Mouse (Mus musculus) stomach, postnatal 0 days (tissue): ENCODE results near the gene Gm20422. TPM values are rescaled to one million over a fixed set of nuclear protein-coding genes. Genes with fewer than 3 reads are reported as not detected.

Experiments
- ATAC-seq: fragments of 200-750 bp; cut with Nextera tagmentation; 2 replicates; pipeline ENCODE4 v1.8.0; 2017; ENCODE audit not compliant: low FRiP score, low TSS enrichment
- DNase-seq: peaks from one replicate; pipeline ENCODE4 v3.0.0-alpha.2; 2016; ENCODE audit warnings: low spot score
- H3K27ac ChIP-seq: fragments of 300-500 bp; sonication (generic); replicated peaks from 2 replicates; pipeline ENCODE4 v1.5.1; 2014; ENCODE audit warnings: mild to moderate bottlenecking, control low read depth
- H3K27me3 ChIP-seq: fragments of 300-500 bp; sonication (generic); 2 replicates; pipeline ENCODE4 v1.6.1; 2014; ENCODE audit warnings: low read length; ENCODE audit not compliant: control insufficient read depth, insufficient read depth
- H3K36me3 ChIP-seq: fragments of 300-500 bp; sonication (generic); 2 replicates; pipeline ENCODE4 v1.6.1; 2014; ENCODE audit warnings: low read length, mixed read lengths; ENCODE audit not compliant: control insufficient read depth, insufficient read depth
- H3K4me1 ChIP-seq: fragments of 300-500 bp; sonication (generic); replicated peaks from 2 replicates; pipeline ENCODE4 v1.6.1; 2014; ENCODE audit warnings: antibody characterized with exemption; ENCODE audit not compliant: control insufficient read depth, insufficient read depth
- H3K4me2 ChIP-seq: fragments of 300-500 bp; sonication (generic); replicated peaks from 2 replicates; pipeline ENCODE4 v1.6.1; 2014; ENCODE audit warnings: low read depth, mild to moderate bottlenecking, control low read depth, moderate library complexity
- H3K4me3 ChIP-seq: fragments of 300-500 bp; sonication (generic); 2 replicates; pipeline ENCODE4 v1.5.1; 2014; ENCODE audit warnings: low read depth, low read length, control low read depth
- H3K9ac ChIP-seq: fragments of 300-500 bp; sonication (generic); 2 replicates; pipeline ENCODE4 v1.6.1; 2014; ENCODE audit warnings: mild to moderate bottlenecking, low read length, control low read depth, mixed read lengths
- H3K9me3 ChIP-seq: fragments of 300-500 bp; sonication (generic); 2 replicates; pipeline ENCODE4 v1.6.1; 2016; ENCODE audit warnings: low read length; ENCODE audit not compliant: control insufficient read depth
- CTCF ChIP-seq: IDR thresholded peaks from 2 replicates; pipeline ENCODE4 v1.5.1; 2016; ENCODE audit warnings: antibody characterized with exemption, low read depth, mild to moderate bottlenecking, moderate library complexity
- EP300 ChIP-seq: optimal IDR thresholded peaks from 2 replicates; pipeline ENCODE3; 2016; ENCODE audit warnings: antibody characterized with exemption
- WGBS: fragments of 180-500 bp; shearing (Covaris S2); extraction: QIAGEN DNeasy Blood & Tissue Kit; methylation state at CpG from one replicate; pipeline ENCODE4 v1.1.7; 2014; 5-methylcytosine and 5-hydroxymethylcytosine counted together
- polyA plus RNA-seq: library from polyadenylated mRNA; unstranded; fragments of >200 nt; fragmentation: Nextera tagmentation; extraction: Ambion mirVana; gene quantifications from 2 replicates; pipeline ENCODE4 v1.2.1, GENCODE M21; 2015

Gm20422 gene
- polyA plus RNA-seq, 1 experiment from 2014 or later: 0.39 TPM

GRCm38 (mm10) chr8:69791415-69792068 is 16.9 kb upstream of the Gm20422 start:
- TF ChIP-seq CTCF (no peak), EP300 (no peak)
- H3K27me3 ChIP-seq: no peaks in the 10 kb centered on the region
- no peaks in the 10 kb centered on the region for H3K9me3 ChIP-seq
- ATAC-seq (peak; percentile 66), DNase-seq (peak; percentile 60)
- peaks cover 13% of the 10 kb centered on the region for H3K36me3 ChIP-seq
- peak overlapping the region; percentile 100 for H3K4me3 ChIP-seq
- 1% methylated on average over 46 of the region's 48 CpGs for whole genome bisulfite sequencing
- peak overlapping the region; percentile 87 for H3K4me2 ChIP-seq
- peak overlapping the region; percentile 83 for H3K27ac ChIP-seq
- H3K9ac ChIP-seq: peak overlapping the region; percentile 94
- H3K4me1 ChIP-seq: no peaks in the 10 kb centered on the region

GRCm38 (mm10) chr8:69790773-69791367 is 16.2 kb upstream of the Gm20422 start, which contains the start of the genes Atp13a1 and Zfp866:
TSS of gene Atp13a1 (plus strand) at chr8:69791163.
TSS of gene Zfp866 (minus strand) at chr8:69791178.
- Histone ChIP-seq H3K27me3 (no peaks in the 10 kb centered on the region), H3K9me3 (no peaks in the 10 kb centered on the region), H3K9ac (peak within 1 kb of the TSS; percentile 94), H3K36me3 (peaks cover 11% of the 10 kb centered on the region; the same call in 1 of the 2 replicates), H3K27ac (peak within 1 kb of the TSS; percentile 83), H3K4me1 (no peaks in the 10 kb centered on the region), H3K4me3 (peak within 1 kb of the TSS; percentile 100), H3K4me2 (peak within 1 kb of the TSS; percentile 87)
- peak; percentile 23; the same call in 1 of the 2 replicates for TF ChIP-seq CTCF
- TF ChIP-seq EP300: no peak
- ATAC-seq (peak; percentile 93), DNase-seq (peak; percentile 90)
- under 1% methylated on average over 37 of the region's 38 CpGs for WGBS

- no peak overlapping the region for H3K27ac ChIP-seq
- no peaks in the 10 kb centered on the region for H3K4me1 ChIP-seq
- H3K4me3 ChIP-seq: peak overlapping the region; percentile 100
- H3K9me3 ChIP-seq: no peaks in the 10 kb centered on the region
- no peak for TF ChIP-seq EP300
- no peak for TF ChIP-seq CTCF
- 29% methylated on average over 11 of the region's 11 CpGs for WGBS
- H3K9ac ChIP-seq: peak overlapping the region; percentile 94
- H3K27me3 ChIP-seq: no peaks in the 10 kb centered on the region
- H3K4me2 ChIP-seq: peak overlapping the region; percentile 87
- DNase-seq (no peak), ATAC-seq (no peak)
- peaks cover 9% of the 10 kb centered on the region; the same call in 1 of the 2 replicates for H3K36me3 ChIP-seq
Observed at GRCm38 (mm10) chr8:69790364-69790763, 15.7 kb upstream of the Gm20422 start.

DNA sequence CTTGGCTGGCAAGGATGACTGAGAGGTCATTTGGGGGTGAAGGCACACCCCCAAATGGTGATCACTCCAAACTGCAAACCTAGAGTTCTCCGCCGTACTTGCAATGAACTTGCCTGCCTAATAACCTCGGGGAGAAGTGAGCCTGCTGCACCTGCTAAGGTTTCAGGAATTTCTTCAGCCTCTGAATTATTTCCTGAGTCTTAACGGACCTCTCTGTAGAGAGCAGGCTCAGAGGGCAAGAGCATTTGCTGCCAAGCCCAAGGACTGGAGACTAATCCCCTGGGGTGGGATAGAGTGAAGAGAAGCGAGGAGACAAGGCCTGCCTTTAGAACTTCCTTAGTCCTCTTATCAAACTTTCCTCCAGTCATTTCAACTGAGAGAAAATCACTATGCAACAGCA is 15.0 kb upstream of the Gm20422 start:
- Histone ChIP-seq H3K9ac (no peak overlapping the region), H3K4me1 (no peaks in the 10 kb centered on the region), H3K36me3 (peaks cover 4% of the 10 kb centered on the region; the same call in 1 of the 2 replicates), H3K27me3 (no peaks in the 10 kb centered on the region), H3K9me3 (no peaks in the 10 kb centered on the region), H3K27ac (no peak overlapping the region), H3K4me2 (no peak overlapping the region), H3K4me3 (no peak overlapping the region)
- DNase-seq (no peak), ATAC-seq (no peak)
- no peak for TF ChIP-seq EP300
- no peak for TF ChIP-seq CTCF
- 68% methylated on average over 5 of the region's 5 CpGs for WGBS

- Histone ChIP-seq H3K36me3 (peaks cover 4% of the 10 kb centered on the region; the same call in 1 of the 2 replicates), H3K9me3 (no peaks in the 10 kb centered on the region), H3K4me1 (no peaks in the 10 kb centered on the region), H3K27me3 (no peaks in the 10 kb centered on the region), H3K4me2 (no peak overlapping the region), H3K9ac (no peak overlapping the region), H3K4me3 (no peak overlapping the region), H3K27ac (no peak overlapping the region)
- ATAC-seq: no peak
- WGBS: 81% methylated on average over 5 of the region's 5 CpGs
- no peak for DNase-seq
- no peak for TF ChIP-seq CTCF
- no peak for TF ChIP-seq EP300
Observed at GRCm38 (mm10) chr8:69789105-69789504, 14.4 kb upstream of the Gm20422 start.

- Histone ChIP-seq H3K27me3 (no peaks in the 10 kb centered on the region), H3K36me3 (no peaks in the 10 kb centered on the region), H3K4me3 (no peak overlapping the region), H3K4me2 (no peak overlapping the region), H3K27ac (no peak overlapping the region), H3K9ac (no peak overlapping the region), H3K9me3 (no peaks in the 10 kb centered on the region), H3K4me1 (no peaks in the 10 kb centered on the region; the same call in 1 of the 2 replicates)
- ATAC-seq (no peak), DNase-seq (peak; percentile 11)
- WGBS: 61% methylated on average over 9 of the region's 12 CpGs
- TF ChIP-seq CTCF (no peak), EP300 (no peak)
Observed at GRCm38 (mm10) chr8:69777111-69777510, 2.4 kb upstream of the Gm20422 start.
